Mouse (Mus musculus) brain, embryonic 14.5 days (tissue): ENCODE measurements around the gene Rnasel.

ENCODE experiments used
- CTCF ChIP-seq: fragments of 200-500 bp; IDR thresholded peaks from 2 replicates; pipeline ENCODE4 v1.5.1; 2012; ENCODE audit warnings: inconsistent platforms, mild to moderate bottlenecking, moderate library complexity, borderline replicate concordance; ENCODE audit not compliant: insufficient read depth, insufficient read length; ENCODE audit errors: extremely low read depth
- POLR2A ChIP-seq: fragments of 200-500 bp; IDR thresholded peaks from 2 replicates; pipeline ENCODE4 v1.6.1; 2012; ENCODE audit warnings: mild to moderate bottlenecking, inconsistent platforms, borderline replicate concordance; ENCODE audit not compliant: poor library complexity, insufficient read depth, insufficient read length, severe bottlenecking; ENCODE audit errors: extremely low read depth

- TF ChIP-seq CTCF: no peak
- TF ChIP-seq POLR2A: no peak
Observed at GRCm38 (mm10) chr1:153783339-153783738, 34.1 kb downstream of the Rnasel start.
